Mouse (Mus musculus): ENCODE results near the gene Anpep. TPM values are rescaled to one million over a fixed set of nuclear protein-coding genes. Genes with fewer than 3 reads are reported as not detected.

Gene Anpep
- polyA plus RNA-seq, 1 experiment from 2014 or later: 28.5 TPM

GRCm38 (mm10) chr7:79873407-79873806 is 12.5 kb upstream of the Anpep start:
- H3K27ac ChIP-seq (ENCODE audit: low read depth, low read length): no peak overlapping the region
- DNase-seq (ENCODE audit: low spot score) (no peak), ATAC-seq (replicated peaks; ENCODE audit: low FRiP score) (no peak)
- no peaks in the 10 kb centered on the region for H3K9me3 ChIP-seq (ENCODE audit: control insufficient read depth, low read length)
- no peaks in the 10 kb centered on the region for H3K27me3 ChIP-seq (replicated peaks; ENCODE audit: control insufficient read depth, insufficient read depth, low read length)
- no peaks in the 10 kb centered on the region for H3K36me3 ChIP-seq (ENCODE audit: control insufficient read depth, insufficient read depth, low read length)
- H3K4me3 ChIP-seq (ENCODE audit: low read depth, low read length): no peak overlapping the region
- no peak overlapping the region for H3K4me2 ChIP-seq
- 74% methylated on average over 6 of the region's 6 CpGs for WGBS
- H3K4me1 ChIP-seq (replicated peaks; ENCODE audit: control insufficient read depth, insufficient read depth, low read length): no peaks in the 10 kb centered on the region
- no peak overlapping the region for H3K9ac ChIP-seq (ENCODE audit: low read depth, low read length)

DNA sequence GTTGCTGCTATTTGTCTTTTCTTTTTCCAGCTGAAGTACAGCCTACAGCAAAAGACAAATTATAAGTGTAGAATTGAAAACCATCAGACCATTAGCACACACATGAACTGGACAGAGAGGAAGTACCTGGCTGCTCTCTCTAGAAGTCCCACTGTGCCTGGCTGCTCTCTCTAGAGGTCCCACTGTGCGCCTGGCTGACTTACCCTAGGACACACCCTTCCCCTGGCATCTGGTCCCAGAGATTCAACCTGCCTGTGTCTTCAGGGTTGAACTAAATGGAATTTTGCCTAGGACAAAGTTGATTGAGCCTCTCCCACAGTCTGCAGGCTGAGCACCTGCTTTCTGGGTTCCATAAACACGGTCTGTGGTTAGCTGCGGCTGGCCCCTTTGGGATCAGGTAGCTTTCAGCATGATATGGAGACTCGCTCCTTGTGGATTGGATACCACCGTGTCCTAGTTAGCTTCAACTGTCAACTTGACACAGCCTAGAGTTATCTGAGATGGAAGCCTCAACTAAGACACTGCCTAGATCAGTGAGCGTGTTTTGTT is 11.0 kb upstream of the Anpep start:
- Histone ChIP-seq H3K4me2 (no peak overlapping the region), H3K27me3 (replicated peaks; ENCODE audit: control insufficient read depth, insufficient read depth, low read length) (no peaks in the 10 kb centered on the region), H3K9ac (ENCODE audit: low read depth, low read length) (no peak overlapping the region), H3K36me3 (ENCODE audit: control insufficient read depth, insufficient read depth, low read length) (no peaks in the 10 kb centered on the region), H3K4me3 (ENCODE audit: low read depth, low read length) (no peak overlapping the region), H3K27ac (ENCODE audit: low read depth, low read length) (no peak overlapping the region), H3K4me1 (replicated peaks; ENCODE audit: control insufficient read depth, insufficient read depth, low read length) (no peaks in the 10 kb centered on the region), H3K9me3 (ENCODE audit: control insufficient read depth, low read length) (no peaks in the 10 kb centered on the region)
- WGBS: 78% methylated on average over 6 of the region's 6 CpGs
- ATAC-seq (replicated peaks; ENCODE audit: low FRiP score) (no peak), DNase-seq (ENCODE audit: low spot score) (no peak)

DNA sequence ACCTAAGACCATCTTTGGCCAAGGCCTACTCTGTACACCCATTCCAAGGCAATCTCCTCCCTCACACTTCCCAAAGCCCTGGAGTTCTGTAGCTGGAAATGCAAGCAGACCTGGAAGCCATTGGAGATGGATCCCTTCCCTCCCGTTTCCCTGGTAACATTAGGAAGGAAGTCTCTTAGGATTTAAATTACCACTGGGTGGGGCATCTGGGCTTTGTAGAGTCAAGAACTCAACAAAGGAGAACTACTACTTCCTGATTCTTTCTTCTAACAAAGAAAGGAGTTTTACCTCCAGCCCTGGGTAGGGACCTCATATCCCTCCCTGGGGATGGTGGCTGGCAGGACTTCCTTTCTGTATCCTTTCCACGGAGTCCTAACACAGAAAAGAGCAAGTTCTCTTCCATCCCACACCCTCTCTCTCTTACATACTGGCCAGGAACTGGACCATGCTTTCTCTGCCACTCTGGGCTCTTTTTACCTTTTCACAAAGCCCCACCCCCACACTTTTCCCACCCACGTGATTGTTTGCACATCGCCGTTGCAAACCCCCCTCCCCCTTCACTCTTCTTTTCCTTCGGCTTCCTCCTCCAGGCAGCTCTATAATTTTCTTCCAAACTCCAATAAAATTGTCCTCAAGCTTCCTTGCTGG is 8.3 kb upstream of the Anpep start:
- H3K27ac ChIP-seq (ENCODE audit: low read depth, low read length): no peak overlapping the region
- DNase-seq (ENCODE audit: low spot score): no peak

GRCm38 (mm10) chr7:79868475-79868874 is 7.6 kb upstream of the Anpep start:
- no peak overlapping the region for H3K27ac ChIP-seq (ENCODE audit: low read depth, low read length)
- H3K4me1 ChIP-seq (replicated peaks; ENCODE audit: control insufficient read depth, insufficient read depth, low read length): no peaks in the 10 kb centered on the region
- no peak overlapping the region for H3K4me3 ChIP-seq (ENCODE audit: low read depth, low read length)
- H3K36me3 ChIP-seq (ENCODE audit: control insufficient read depth, insufficient read depth, low read length): no peaks in the 10 kb centered on the region
- H3K9ac ChIP-seq (ENCODE audit: low read depth, low read length): no peak overlapping the region
- no peak for ATAC-seq (replicated peaks; ENCODE audit: low FRiP score)
- no peaks in the 10 kb centered on the region for H3K27me3 ChIP-seq (replicated peaks; ENCODE audit: control insufficient read depth, insufficient read depth, low read length)
- DNase-seq (ENCODE audit: low spot score): no peak
- H3K4me2 ChIP-seq: no peak overlapping the region
- 75% methylated on average over 7 of the region's 7 CpGs for WGBS
- no peaks in the 10 kb centered on the region for H3K9me3 ChIP-seq (ENCODE audit: control insufficient read depth, low read length)

More for the DNA sequence above, 8.3 kb upstream of the Anpep start:
- H3K4me3 ChIP-seq (ENCODE audit: low read depth, low read length): no peak overlapping the region
- no peak overlapping the region for H3K9ac ChIP-seq (ENCODE audit: low read depth, low read length)
- ATAC-seq (replicated peaks; ENCODE audit: low FRiP score): no peak
- no peaks in the 10 kb centered on the region for H3K36me3 ChIP-seq (ENCODE audit: control insufficient read depth, insufficient read depth, low read length)
- WGBS: 47% methylated on average over 6 of the region's 6 CpGs
- no peak overlapping the region for H3K4me2 ChIP-seq
- no peaks in the 10 kb centered on the region for H3K4me1 ChIP-seq (replicated peaks; ENCODE audit: control insufficient read depth, insufficient read depth, low read length)
- no peaks in the 10 kb centered on the region for H3K27me3 ChIP-seq (replicated peaks; ENCODE audit: control insufficient read depth, insufficient read depth, low read length)
- no peaks in the 10 kb centered on the region for H3K9me3 ChIP-seq (ENCODE audit: control insufficient read depth, low read length)

DNA sequence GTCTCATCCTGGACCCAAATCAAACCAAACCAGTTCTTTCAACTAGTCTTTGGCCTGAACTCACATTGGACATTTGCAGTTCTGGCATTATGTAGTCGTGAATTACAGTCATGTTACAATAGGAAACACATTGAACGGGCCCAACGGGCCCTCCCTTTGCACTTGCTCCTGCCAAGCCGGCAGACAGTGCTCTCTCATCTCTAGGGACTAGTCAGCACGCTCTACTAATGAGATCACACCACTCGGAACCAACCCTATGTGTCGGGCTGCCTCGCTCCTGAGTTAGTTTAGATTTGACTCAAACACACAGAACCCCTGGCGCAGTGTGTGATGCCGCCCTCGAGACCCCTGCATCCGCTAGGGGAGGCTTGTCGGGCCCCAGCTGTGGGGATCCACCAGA is 7.0 kb upstream of the Anpep start:
- DNase-seq (ENCODE audit: low spot score): no peak
- no peak overlapping the region for H3K9ac ChIP-seq (ENCODE audit: low read depth, low read length)
- no peaks in the 10 kb centered on the region for H3K4me1 ChIP-seq (replicated peaks; ENCODE audit: control insufficient read depth, insufficient read depth, low read length)
- H3K27me3 ChIP-seq (replicated peaks; ENCODE audit: control insufficient read depth, insufficient read depth, low read length): no peaks in the 10 kb centered on the region
- no peak overlapping the region for H3K4me2 ChIP-seq
- H3K9me3 ChIP-seq (ENCODE audit: control insufficient read depth, low read length): no peaks in the 10 kb centered on the region
- H3K36me3 ChIP-seq (ENCODE audit: control insufficient read depth, insufficient read depth, low read length): no peaks in the 10 kb centered on the region
- no peak overlapping the region for H3K27ac ChIP-seq (ENCODE audit: low read depth, low read length)
- no peak for ATAC-seq (replicated peaks; ENCODE audit: low FRiP score)
- WGBS: 78% methylated on average over 13 of the region's 13 CpGs
- H3K4me3 ChIP-seq (ENCODE audit: low read depth, low read length): no peak overlapping the region

DNA sequence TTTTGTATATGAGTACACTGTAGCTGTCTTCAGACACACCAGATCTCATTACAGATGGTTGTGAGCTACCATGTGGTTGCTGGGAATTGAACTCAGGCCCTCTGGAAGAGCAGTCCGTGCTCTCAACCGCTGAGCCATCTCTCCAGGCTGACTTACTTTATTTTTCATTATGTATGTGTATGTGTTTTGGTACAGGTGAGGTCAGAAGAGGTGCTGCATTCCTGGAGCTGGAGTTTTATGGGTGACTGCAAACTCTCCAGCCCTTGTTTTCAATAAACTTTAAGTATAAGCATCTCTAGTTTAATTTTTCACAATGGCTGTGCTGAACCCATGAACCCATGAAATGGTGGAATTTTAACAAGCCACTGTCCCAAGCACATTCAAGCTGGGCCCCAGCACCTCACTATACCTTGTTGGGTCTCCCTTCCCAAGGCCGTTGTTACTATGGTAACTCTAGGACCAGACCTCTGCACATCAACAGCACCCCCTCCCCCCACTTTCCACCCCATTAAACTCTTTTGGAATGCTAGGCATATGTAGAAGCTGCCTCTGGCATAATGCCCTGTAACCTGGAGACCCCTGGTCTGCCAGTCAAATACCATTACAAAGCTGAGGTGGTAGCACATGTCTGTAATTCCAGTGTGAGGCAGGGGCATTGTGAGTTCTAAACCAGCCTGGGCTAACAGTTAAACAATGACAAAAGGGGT is 5.6 kb upstream of the Anpep start:
- no peak for DNase-seq (ENCODE audit: low spot score)
- Histone ChIP-seq H3K27me3 (replicated peaks; ENCODE audit: control insufficient read depth, insufficient read depth, low read length) (no peaks in the 10 kb centered on the region; the same call in 1 of the 2 replicates), H3K36me3 (ENCODE audit: control insufficient read depth, insufficient read depth, low read length) (no peaks in the 10 kb centered on the region), H3K4me1 (replicated peaks; ENCODE audit: control insufficient read depth, insufficient read depth, low read length) (no peaks in the 10 kb centered on the region), H3K4me3 (ENCODE audit: low read depth, low read length) (no peak overlapping the region), H3K4me2 (no peak overlapping the region), H3K9ac (ENCODE audit: low read depth, low read length) (no peak overlapping the region), H3K9me3 (ENCODE audit: control insufficient read depth, low read length) (no peaks in the 10 kb centered on the region), H3K27ac (ENCODE audit: low read depth, low read length) (no peak overlapping the region)
- WGBS: 84% methylated on average over 3 of the region's 3 CpGs
- no peak for ATAC-seq (replicated peaks; ENCODE audit: low FRiP score)

DNA sequence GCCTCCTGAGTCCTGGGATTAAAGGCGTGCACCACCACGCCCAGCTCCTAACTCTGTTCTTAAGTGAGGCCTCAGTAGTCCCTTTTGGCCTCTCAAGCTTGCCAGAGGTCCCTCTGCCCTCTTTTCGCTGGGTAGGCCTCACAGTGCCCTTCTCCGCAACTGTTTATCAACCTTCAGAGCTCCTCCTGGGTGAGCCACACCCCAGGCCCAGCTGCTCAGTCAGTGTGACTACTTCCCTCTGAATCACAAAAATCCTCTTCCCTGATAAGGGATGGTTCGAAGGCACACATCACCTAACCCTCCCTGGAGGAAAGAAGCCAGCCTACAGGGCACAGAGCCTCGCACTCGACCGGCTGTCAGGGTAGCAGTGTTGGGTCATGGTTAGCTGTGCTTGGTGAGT is 935 bp upstream of the Anpep start:
- DNase-seq (ENCODE audit: low spot score) (no peak), ATAC-seq (replicated peaks; ENCODE audit: low FRiP score) (no peak)
- H3K9me3 ChIP-seq (ENCODE audit: control insufficient read depth, low read length): no peaks in the 10 kb centered on the region
- H3K9ac ChIP-seq (ENCODE audit: low read depth, low read length): no peak overlapping the region
- no peak overlapping the region for H3K27ac ChIP-seq (ENCODE audit: low read depth, low read length)
- H3K4me3 ChIP-seq (ENCODE audit: low read depth, low read length): no peak overlapping the region
- no peaks in the 10 kb centered on the region; the same call in 1 of the 2 replicates for H3K27me3 ChIP-seq (replicated peaks; ENCODE audit: control insufficient read depth, insufficient read depth, low read length)
- no peaks in the 10 kb centered on the region for H3K4me1 ChIP-seq (replicated peaks; ENCODE audit: control insufficient read depth, insufficient read depth, low read length)
- H3K4me2 ChIP-seq: no peak overlapping the region
- 64% methylated on average over 8 of the region's 8 CpGs for WGBS
- H3K36me3 ChIP-seq (ENCODE audit: control insufficient read depth, insufficient read depth, low read length): no peaks in the 10 kb centered on the region

DNA sequence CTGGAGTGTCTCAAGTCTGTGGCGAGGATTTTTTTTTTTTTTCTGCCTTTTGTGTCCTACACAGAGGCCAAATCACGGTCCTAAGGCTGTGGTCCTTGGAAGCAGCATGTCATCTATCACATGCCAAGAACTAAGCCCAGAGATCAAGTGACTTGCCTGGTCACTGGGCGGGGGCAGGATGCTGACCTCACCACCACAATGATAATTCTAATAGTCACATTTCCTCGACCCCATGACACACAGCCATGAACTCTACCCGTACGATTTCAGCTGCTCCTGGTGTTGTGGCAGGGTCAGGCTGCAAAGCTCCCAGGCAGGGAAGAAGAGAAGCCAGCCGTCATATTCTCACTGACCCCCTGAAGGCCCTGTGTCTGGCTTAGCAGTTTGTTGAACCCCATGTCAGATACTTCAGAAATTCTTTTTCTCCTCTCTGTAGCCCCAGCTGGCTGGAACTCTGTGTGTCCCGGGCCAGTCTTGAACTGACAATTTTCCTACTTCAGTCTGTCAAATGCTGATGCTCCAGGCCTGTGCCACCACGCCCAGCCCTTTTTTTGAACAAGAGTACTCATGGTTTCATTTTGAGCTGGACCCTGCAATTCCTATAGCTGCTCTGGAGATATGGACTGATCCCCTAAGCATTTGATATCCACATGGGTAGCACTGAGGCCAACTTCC is 1.8 kb downstream of the Anpep start:
- no peak for ATAC-seq (replicated peaks; ENCODE audit: low FRiP score)
- H3K36me3 ChIP-seq (ENCODE audit: control insufficient read depth, insufficient read depth, low read length): no peaks in the 10 kb centered on the region
- H3K4me2 ChIP-seq: no peak overlapping the region
- H3K9me3 ChIP-seq (ENCODE audit: control insufficient read depth, low read length): no peaks in the 10 kb centered on the region
- no peak for DNase-seq (ENCODE audit: low spot score)
- no peaks in the 10 kb centered on the region for H3K4me1 ChIP-seq (replicated peaks; ENCODE audit: control insufficient read depth, insufficient read depth, low read length)
- H3K27ac ChIP-seq (ENCODE audit: low read depth, low read length): no peak overlapping the region
- H3K27me3 ChIP-seq (replicated peaks; ENCODE audit: control insufficient read depth, insufficient read depth, low read length): no peaks in the 10 kb centered on the region; the same call in 1 of the 2 replicates
- whole genome bisulfite sequencing: 48% methylated on average over 9 of the region's 9 CpGs
- no peak overlapping the region for H3K4me3 ChIP-seq (ENCODE audit: low read depth, low read length)
- H3K9ac ChIP-seq (ENCODE audit: low read depth, low read length): no peak overlapping the region

Measured in liver, embryonic 11.5 days (tissue).